12 mouse cellular contexts compared by ENCODE assay signal in genomic region chr15:79763601-79764246, GRCm38 (mm10). TPM values are rescaled to one million over a fixed set of nuclear protein-coding genes. Genes with fewer than 3 reads are reported as not detected.
DNase-seq lines count a peak whose midpoint lies in the region; ATAC-seq and TF ChIP-seq lines count a peak whose summit lies in the region.
"Had no signal": no experiment of that assay in that cellular context is flagged by ENCODE, and none has a peak within 500 bp of the region (broad histone marks: within the 10 kb centered on the region; RNA-seq: fewer than 3 reads in every experiment).

No protein-coding gene starts in this region.

- H3K4me2 ChIP-seq in hindbrain, embryonic 13.5 days = no peak overlapping the region
- no peak overlapping the region for H3K4me2 ChIP-seq in hindbrain, embryonic 14.5 days (replicated peaks)
- H3K4me2 ChIP-seq in midbrain, embryonic 14.5 days (ENCODE audit: low read length) = no peak overlapping the region
- no peak overlapping the region for H3K4me2 ChIP-seq in midbrain, embryonic 13.5 days (replicated peaks)
- H3K4me2 ChIP-seq in liver, postnatal 0 days (ENCODE audit: low read depth, low read length) = no peak overlapping the region
- H3K4me2 ChIP-seq: embryonic facial prominence, embryonic 15.5 days; limb, embryonic 12.5 days had no signal

- no peak for DNase-seq in hindbrain, embryonic 14.5 days (ENCODE audit: low spot score)
- DNase-seq in midbrain, embryonic 14.5 days = no peak
- DNase-seq in adipocyte (ENCODE audit: low spot score) (peak; percentile 36), liver (no peak)
- peak; percentile 93 for DNase-seq in cerebellum, adult 9-11 months
- DNase-seq in liver, postnatal 0 days = no peak
- DNase-seq: forebrain, postnatal 0 days had no signal

- 0 out of 2 replicates have a peak overlapping the region, but pooled peaks have one; percentile 5 for H3K9ac ChIP-seq in hindbrain, embryonic 13.5 days
- no peak overlapping the region for H3K9ac ChIP-seq in hindbrain, embryonic 14.5 days
- 0 out of 2 replicates have a peak overlapping the region, but pooled peaks have one; percentile 1 for H3K9ac ChIP-seq in midbrain, embryonic 14.5 days (replicated peaks; ENCODE audit: low read length)
- H3K9ac ChIP-seq in midbrain, embryonic 13.5 days (replicated peaks) = no peak overlapping the region
- no peak overlapping the region for H3K9ac ChIP-seq in liver, postnatal 0 days (replicated peaks)
- H3K9ac ChIP-seq: embryonic facial prominence, embryonic 15.5 days; forebrain, postnatal 0 days; limb, embryonic 12.5 days had no signal

- no peak overlapping the region for H3K27ac ChIP-seq in hindbrain, embryonic 13.5 days
- H3K27ac ChIP-seq in hindbrain, embryonic 14.5 days = no peak overlapping the region
- H3K27ac ChIP-seq in midbrain, embryonic 14.5 days (replicated peaks; ENCODE audit: low read depth, low read length) = no peak overlapping the region
- no peak overlapping the region for H3K27ac ChIP-seq in midbrain, embryonic 13.5 days
- H3K27ac ChIP-seq in liver, postnatal 0 days (ENCODE audit: low read depth) = no peak overlapping the region
- H3K27ac ChIP-seq: embryonic facial prominence, embryonic 15.5 days; limb, embryonic 12.5 days had no signal

- TF ChIP-seq CTCF in liver, postnatal 0 days (IDR thresholded peaks at IDR 0.05; ENCODE audit: low read depth) = no peak

- H3K9me3 ChIP-seq in hindbrain, embryonic 13.5 days = no peaks in the 10 kb centered on the region
- no peaks in the 10 kb centered on the region for H3K9me3 ChIP-seq in hindbrain, embryonic 14.5 days (ENCODE audit: control insufficient read depth, low read length)
- no peaks in the 10 kb centered on the region for H3K9me3 ChIP-seq in midbrain, embryonic 14.5 days (ENCODE audit: control insufficient read depth, low read length)
- H3K9me3 ChIP-seq in midbrain, embryonic 13.5 days = no peaks in the 10 kb centered on the region
- H3K9me3 ChIP-seq in liver, postnatal 0 days (ENCODE audit: low read length) = no peaks in the 10 kb centered on the region
- H3K9me3 ChIP-seq: embryonic facial prominence, embryonic 15.5 days; limb, embryonic 12.5 days had no signal

- H3K4me1 ChIP-seq in hindbrain, embryonic 13.5 days (replicated peaks) = peaks cover 18% of the 10 kb centered on the region
- no peaks in the 10 kb centered on the region for H3K4me1 ChIP-seq in hindbrain, embryonic 14.5 days (replicated peaks; ENCODE audit: control insufficient read depth, insufficient read depth, low read length)
- no peaks in the 10 kb centered on the region for H3K4me1 ChIP-seq in midbrain, embryonic 14.5 days (ENCODE audit: control insufficient read depth, insufficient read depth, low read length)
- 0 out of 2 replicates have a peak, but pooled peaks cover 3% of the 10 kb centered on the region for H3K4me1 ChIP-seq in midbrain, embryonic 13.5 days (replicated peaks)
- peaks cover 6% of the 10 kb centered on the region for H3K4me1 ChIP-seq in liver, postnatal 0 days (ENCODE audit: insufficient read depth)
- H3K4me1 ChIP-seq: limb, embryonic 12.5 days had no signal

- ATAC-seq in hindbrain, embryonic 13.5 days (ENCODE audit: low FRiP score) = no peak
- ATAC-seq in hindbrain, embryonic 14.5 days (ENCODE audit: low FRiP score) = no peak
- no peak for ATAC-seq in midbrain, embryonic 14.5 days (ENCODE audit: low FRiP score, low TSS enrichment)
- ATAC-seq in midbrain, embryonic 13.5 days = no peak
- no peak for ATAC-seq in liver, postnatal 0 days
- ATAC-seq: forebrain, postnatal 0 days; lung, postnatal 0 days had no signal

- no peak for TF ChIP-seq EP300 in liver, postnatal 0 days (IDR thresholded peaks at IDR 0.05; ENCODE audit: low read depth)

- H3K36me3 ChIP-seq in hindbrain, embryonic 13.5 days = peaks cover 44% of the 10 kb centered on the region
- H3K36me3 ChIP-seq in hindbrain, embryonic 14.5 days (replicated peaks; ENCODE audit: control insufficient read depth, insufficient read depth) = peaks cover 42% of the 10 kb centered on the region
- peaks cover 34% of the 10 kb centered on the region for H3K36me3 ChIP-seq in midbrain, embryonic 14.5 days (ENCODE audit: control insufficient read depth, insufficient read depth, low read length)
- peaks cover 50% of the 10 kb centered on the region for H3K36me3 ChIP-seq in midbrain, embryonic 13.5 days
- no peaks in the 10 kb centered on the region for H3K36me3 ChIP-seq in liver, postnatal 0 days (replicated peaks; ENCODE audit: insufficient read depth, low read length)

- no peaks in the 10 kb centered on the region for H3K27me3 ChIP-seq in hindbrain, embryonic 13.5 days
- no peaks in the 10 kb centered on the region for H3K27me3 ChIP-seq in hindbrain, embryonic 14.5 days (ENCODE audit: control insufficient read depth, insufficient read depth, low read length)
- no peaks in the 10 kb centered on the region for H3K27me3 ChIP-seq in midbrain, embryonic 14.5 days (ENCODE audit: control insufficient read depth, insufficient read depth, low read length)
- no peaks in the 10 kb centered on the region for H3K27me3 ChIP-seq in midbrain, embryonic 13.5 days
- no peaks in the 10 kb centered on the region for H3K27me3 ChIP-seq in liver, postnatal 0 days (ENCODE audit: insufficient read depth, low read length)
- H3K27me3 ChIP-seq: embryonic facial prominence, embryonic 15.5 days; limb, embryonic 12.5 days had no signal

- H3K4me3 ChIP-seq in hindbrain, embryonic 13.5 days = no peak overlapping the region
- no peak overlapping the region for H3K4me3 ChIP-seq in hindbrain, embryonic 14.5 days (replicated peaks; ENCODE audit: low read length)
- H3K4me3 ChIP-seq in midbrain, embryonic 14.5 days (replicated peaks; ENCODE audit: low read depth, low read length) = no peak overlapping the region
- H3K4me3 ChIP-seq in midbrain, embryonic 13.5 days (replicated peaks) = no peak overlapping the region
- H3K4me3 ChIP-seq in liver, postnatal 0 days (ENCODE audit: low read depth, low read length) = no peak overlapping the region
- H3K4me3 ChIP-seq: embryonic facial prominence, embryonic 15.5 days; limb, embryonic 12.5 days had no signal

- 96% methylated on average over 7 of the region's 7 CpGs for WGBS in hindbrain, embryonic 13.5 days
- WGBS in hindbrain, embryonic 14.5 days = 91% methylated on average over 7 of the region's 7 CpGs
- 90% methylated on average over 7 of the region's 7 CpGs for WGBS in midbrain, embryonic 14.5 days
- WGBS in midbrain, embryonic 13.5 days = 92% methylated on average over 7 of the region's 7 CpGs
- WGBS in liver, postnatal 0 days (ENCODE audit: insufficient replicate concordance) = 79% methylated on average over 7 of the region's 7 CpGs

RNA-seq across cellular contexts. Expression of gene Dnal4, which starts 13.9 kb away (rescaled TPM):
- 83.5 and 84.9 TPM in 2 replicates for polyA plus RNA-seq in hindbrain, embryonic 13.5 days (2015; fragmentation: Nextera tagmentation; extraction: Ambion mirVana)
- polyA plus RNA-seq in hindbrain, embryonic 14.5 days (2014; fragmentation: Nextera tagmentation; extraction: Ambion mirVana) = 64.6 and 67.8 TPM in 2 replicates
- 77.8 and 83.8 TPM in 2 replicates for polyA plus RNA-seq in midbrain, embryonic 14.5 days (2014; fragmentation: Nextera tagmentation; extraction: Ambion mirVana)
- 84.8 and 91.6 TPM in 2 replicates for polyA plus RNA-seq in midbrain, embryonic 13.5 days (2015; fragmentation: Nextera tagmentation; extraction: Ambion mirVana)
- polyA plus RNA-seq in liver, postnatal 0 days (2015; fragmentation: Nextera tagmentation; extraction: Ambion mirVana) = 9.7 and 10.2 TPM in 2 replicates

RNA-seq across cellular contexts. Expression of gene Sun2, which starts 21.4 kb away (rescaled TPM):
- 9.8 and 10.2 TPM in 2 replicates for polyA plus RNA-seq in hindbrain, embryonic 13.5 days (2015; fragmentation: Nextera tagmentation; extraction: Ambion mirVana)
- polyA plus RNA-seq in hindbrain, embryonic 14.5 days (2014; fragmentation: Nextera tagmentation; extraction: Ambion mirVana) = 5.9 and 6.7 TPM in 2 replicates
- 7.2 and 7.8 TPM in 2 replicates for polyA plus RNA-seq in midbrain, embryonic 14.5 days (2014; fragmentation: Nextera tagmentation; extraction: Ambion mirVana)
- 8.4 and 8.5 TPM in 2 replicates for polyA plus RNA-seq in midbrain, embryonic 13.5 days (2015; fragmentation: Nextera tagmentation; extraction: Ambion mirVana)
- polyA plus RNA-seq in liver, postnatal 0 days (2015; fragmentation: Nextera tagmentation; extraction: Ambion mirVana) = 3.3 and 4.2 TPM in 2 replicates

RNA-seq across cellular contexts. Expression of gene Nptxr, which starts 40.8 kb away (rescaled TPM):
- polyA plus RNA-seq in hindbrain, embryonic 13.5 days (2015; fragmentation: Nextera tagmentation; extraction: Ambion mirVana) = 21.0 and 21.4 TPM in 2 replicates
- 20.9 and 24.8 TPM in 2 replicates for polyA plus RNA-seq in hindbrain, embryonic 14.5 days (2014; fragmentation: Nextera tagmentation; extraction: Ambion mirVana)
- polyA plus RNA-seq in midbrain, embryonic 14.5 days (2014; fragmentation: Nextera tagmentation; extraction: Ambion mirVana) = 17.8 and 42.5 TPM in 2 replicates
- 18.1 and 18.6 TPM in 2 replicates for polyA plus RNA-seq in midbrain, embryonic 13.5 days (2015; fragmentation: Nextera tagmentation; extraction: Ambion mirVana)
- polyA plus RNA-seq in liver, postnatal 0 days (2015; fragmentation: Nextera tagmentation; extraction: Ambion mirVana) = 0.09 and 0.13 TPM in 2 replicates

Comparison
In these comparisons a context has a peak if more than half of its experiments do, and no peak if none do; other contexts are left out.
1. H3K9ac ChIP-seq: peak in hindbrain, embryonic 13.5 days (single experiment) and midbrain, embryonic 14.5 days (single experiment); none in hindbrain, embryonic 14.5 days (single experiment), midbrain, embryonic 13.5 days (single experiment) and liver, postnatal 0 days (single experiment).
2. DNase-seq: peak in adipocyte (single experiment) and cerebellum, adult 9-11 months (single experiment); none in hindbrain, embryonic 14.5 days (single experiment), midbrain, embryonic 14.5 days (single experiment), liver, postnatal 0 days (single experiment) and liver (single experiment).
3. RNA of gene Nptxr, which starts 40.8 kb away (polyA plus RNA-seq): 21.0 to 21.4 TPM in hindbrain, embryonic 13.5 days, 20.9 to 24.8 TPM in hindbrain, embryonic 14.5 days, 18.1 to 18.6 TPM in midbrain, embryonic 13.5 days and 17.8 to 42.5 TPM in midbrain, embryonic 14.5 days; 0.09 to 0.13 TPM in liver, postnatal 0 days; every median in the first group is over 10 times any median in the second.